Mouse (Mus musculus): ENCODE measurements around the gene Arid1b. TPM values are rescaled to one million over a fixed set of nuclear protein-coding genes. Genes with fewer than 3 reads are reported as not detected.

Arid1b gene
- polyA plus RNA-seq, 1 experiment = 9.1 TPM

GRCm38 (mm10) chr17:4947439-4947838 lies 46.7 kb upstream of the Arid1b start:
- Histone ChIP-seq H3K27me3 (ENCODE audit: control insufficient read depth, insufficient read depth, insufficient read length) (peaks cover 13% of the 10 kb centered on the region), H3K79me3 (ENCODE audit: low read depth) (no peaks in the 10 kb centered on the region), H3ac (ENCODE audit: control insufficient read depth, insufficient read length, low read depth) (no peak overlapping the region), H3K4me3 (ENCODE audit: insufficient read depth, poor library complexity, severe bottlenecking) (no peak overlapping the region), H3K79me2 (ENCODE audit: control insufficient read depth, insufficient read depth) (no peaks in the 10 kb centered on the region), H3K36me3 (ENCODE audit: control insufficient read depth, insufficient read depth) (no peaks in the 10 kb centered on the region)
- TF ChIP-seq USF1 (IDR thresholded peaks at IDR 0.05; ENCODE audit: low read depth) = no peak

GRCm38 (mm10) chr17:4948501-4948900 lies 45.6 kb upstream of the Arid1b start:
- Histone ChIP-seq H3ac (ENCODE audit: control insufficient read depth, insufficient read length, low read depth) (no peak overlapping the region), H3K36me3 (ENCODE audit: control insufficient read depth, insufficient read depth) (no peaks in the 10 kb centered on the region), H3K4me3 (ENCODE audit: insufficient read depth, poor library complexity, severe bottlenecking) (no peak overlapping the region), H3K79me2 (ENCODE audit: control insufficient read depth, insufficient read depth) (no peaks in the 10 kb centered on the region), H3K27me3 (ENCODE audit: control insufficient read depth, insufficient read depth, insufficient read length) (peaks cover 13% of the 10 kb centered on the region), H3K79me3 (ENCODE audit: low read depth) (no peaks in the 10 kb centered on the region)
- TF ChIP-seq USF1 (IDR thresholded peaks at IDR 0.05; ENCODE audit: low read depth) (no peak), MYOD1 (IDR thresholded peaks at IDR 0.05; ENCODE audit: control insufficient read depth, insufficient read length, low read depth) (no peak), MAX (IDR thresholded peaks at IDR 0.05) (no peak), MYOG (IDR thresholded peaks at IDR 0.05; ENCODE audit: control insufficient read depth, extremely low read depth, insufficient read length) (no peak), CEBPB (IDR thresholded peaks at IDR 0.05; ENCODE audit: low read depth) (no peak), FOSL1 (IDR thresholded peaks at IDR 0.05; ENCODE audit: insufficient read depth, low read length, poor library complexity, severe bottlenecking) (no peak), CTCF (IDR thresholded peaks at IDR 0.05; ENCODE audit: control insufficient read depth, insufficient read depth, insufficient read length) (no peak)

DNA sequence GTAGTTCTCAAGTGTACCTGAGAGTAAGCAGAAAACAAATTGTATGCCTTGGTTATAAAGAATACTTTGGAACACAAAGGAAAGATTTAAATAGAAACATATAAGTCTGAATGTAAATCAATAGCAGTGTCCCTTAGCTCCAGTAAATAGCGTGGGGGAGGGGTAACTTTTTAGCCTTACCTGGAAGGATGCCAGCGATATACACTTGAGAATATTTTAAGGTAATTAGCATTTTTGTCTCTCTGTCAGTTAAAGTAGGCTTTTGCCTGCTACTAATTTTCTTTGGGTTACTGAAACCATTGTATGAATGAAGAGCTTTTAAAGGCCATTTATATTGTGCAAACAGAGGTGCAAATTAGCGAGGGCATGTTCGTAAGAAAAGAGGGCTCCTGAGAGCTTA lies 39.7 kb upstream of the Arid1b start:
- no peak for TF ChIP-seq CEBPB (IDR thresholded peaks at IDR 0.05; ENCODE audit: low read depth)
- TF ChIP-seq USF1 (IDR thresholded peaks at IDR 0.05; ENCODE audit: low read depth) = no peak
- TF ChIP-seq CTCF (IDR thresholded peaks at IDR 0.05; ENCODE audit: control insufficient read depth, insufficient read depth, insufficient read length) = no peak
- TF ChIP-seq MYOD1 (IDR thresholded peaks at IDR 0.05; ENCODE audit: control insufficient read depth, insufficient read length, low read depth) = no peak
- TF ChIP-seq MYOG (IDR thresholded peaks at IDR 0.05; ENCODE audit: control insufficient read depth, extremely low read depth, insufficient read length) = no peak
- no peak for TF ChIP-seq FOSL1 (IDR thresholded peaks at IDR 0.05; ENCODE audit: insufficient read depth, low read length, poor library complexity, severe bottlenecking)
- no peak for TF ChIP-seq MAX (IDR thresholded peaks at IDR 0.05)
- Histone ChIP-seq H3ac (ENCODE audit: control insufficient read depth, insufficient read length, low read depth) (no peak overlapping the region), H3K36me3 (ENCODE audit: control insufficient read depth, insufficient read depth) (no peaks in the 10 kb centered on the region)

DNA sequence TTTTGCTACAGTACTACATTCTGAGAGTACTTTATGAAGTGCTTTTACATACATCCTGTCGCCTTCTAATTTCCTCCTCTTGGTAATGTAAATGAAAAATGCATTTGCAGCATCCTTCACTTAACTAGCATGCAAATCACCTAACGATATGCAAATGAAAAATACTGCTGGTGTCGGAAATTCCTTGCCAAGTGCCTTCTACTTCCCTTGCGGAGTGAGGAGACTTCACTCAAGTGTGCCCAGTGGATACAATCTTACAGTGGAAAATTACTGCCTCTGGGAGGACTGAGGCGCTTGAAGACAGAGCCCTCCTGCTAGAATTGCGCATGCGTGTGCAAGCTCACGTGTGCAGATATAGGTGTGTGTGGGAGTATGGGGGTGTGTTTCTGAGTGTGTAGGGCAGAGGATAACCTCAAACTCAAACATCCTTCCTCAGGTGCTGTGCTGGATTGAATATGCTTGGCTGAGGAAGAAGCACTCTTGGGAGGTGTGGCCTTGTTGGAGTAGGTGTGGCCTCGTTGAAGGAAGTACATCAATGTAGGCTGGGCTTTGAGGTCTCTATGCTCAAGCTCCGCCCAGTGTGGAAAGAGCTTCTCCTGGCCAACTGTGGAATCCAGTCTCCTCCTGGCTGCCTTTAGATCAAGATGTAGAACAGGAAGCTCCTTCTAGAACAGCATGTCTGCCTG lies 29.8 kb upstream of the Arid1b start:
- H3K79me2 ChIP-seq (ENCODE audit: control insufficient read depth, insufficient read depth) = no peaks in the 10 kb centered on the region
- peaks cover 7% of the 10 kb centered on the region for H3K27me3 ChIP-seq (ENCODE audit: control insufficient read depth, insufficient read depth, insufficient read length)
- no peak overlapping the region for H3ac ChIP-seq (ENCODE audit: control insufficient read depth, insufficient read length, low read depth)
- no peaks in the 10 kb centered on the region for H3K79me3 ChIP-seq (ENCODE audit: low read depth)
- TF ChIP-seq FOSL1 (IDR thresholded peaks at IDR 0.05; ENCODE audit: insufficient read depth, low read length, poor library complexity, severe bottlenecking) (no peak), CEBPB (IDR thresholded peaks at IDR 0.05; ENCODE audit: low read depth) (no peak), MYOD1 (IDR thresholded peaks at IDR 0.05; ENCODE audit: control insufficient read depth, insufficient read length, low read depth) (no peak), CTCF (IDR thresholded peaks at IDR 0.05; ENCODE audit: control insufficient read depth, insufficient read depth, insufficient read length) (no peak), USF1 (IDR thresholded peaks at IDR 0.05; ENCODE audit: low read depth) (no peak), MAX (IDR thresholded peaks at IDR 0.05) (no peak), MYOG (IDR thresholded peaks at IDR 0.05; ENCODE audit: control insufficient read depth, extremely low read depth, insufficient read length) (no peak)
- no peaks in the 10 kb centered on the region for H3K36me3 ChIP-seq (ENCODE audit: control insufficient read depth, insufficient read depth)
- H3K4me3 ChIP-seq (ENCODE audit: insufficient read depth, poor library complexity, severe bottlenecking) = no peak overlapping the region

More for the DNA sequence above, 39.7 kb upstream of the Arid1b start:
- no peaks in the 10 kb centered on the region for H3K27me3 ChIP-seq (ENCODE audit: control insufficient read depth, insufficient read depth, insufficient read length)
- no peak overlapping the region for H3K4me3 ChIP-seq (ENCODE audit: insufficient read depth, poor library complexity, severe bottlenecking)
- no peaks in the 10 kb centered on the region for H3K79me3 ChIP-seq (ENCODE audit: low read depth)
- H3K79me2 ChIP-seq (ENCODE audit: control insufficient read depth, insufficient read depth) = no peaks in the 10 kb centered on the region

DNA sequence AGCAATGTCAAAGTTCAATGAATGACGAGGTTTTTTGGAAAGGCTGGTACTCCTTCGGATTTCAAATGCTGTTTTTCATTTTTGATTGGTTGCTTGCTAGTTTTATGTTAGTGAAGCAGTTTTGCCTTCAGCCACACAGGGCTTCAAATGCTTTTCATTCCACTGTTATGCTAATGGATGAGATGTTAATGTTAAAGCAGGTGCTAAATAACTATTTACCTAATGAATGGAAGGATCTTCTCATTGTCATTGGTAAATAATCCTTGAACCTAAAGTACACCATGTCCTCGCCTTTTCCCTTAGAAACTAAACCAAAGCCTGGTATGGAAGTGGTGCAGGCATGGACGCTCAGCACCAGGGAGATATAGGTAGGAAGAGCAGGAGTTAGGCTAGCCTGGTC lies 26.9 kb upstream of the Arid1b start:
- H3K36me3 ChIP-seq (ENCODE audit: control insufficient read depth, insufficient read depth) = no peaks in the 10 kb centered on the region
- no peak for TF ChIP-seq CEBPB (IDR thresholded peaks at IDR 0.05; ENCODE audit: low read depth)
- no peak for TF ChIP-seq MYOD1 (IDR thresholded peaks at IDR 0.05; ENCODE audit: control insufficient read depth, insufficient read length, low read depth)
- no peak for TF ChIP-seq CTCF (IDR thresholded peaks at IDR 0.05; ENCODE audit: control insufficient read depth, insufficient read depth, insufficient read length)
- no peak for TF ChIP-seq MYOG (IDR thresholded peaks at IDR 0.05; ENCODE audit: control insufficient read depth, extremely low read depth, insufficient read length)
- TF ChIP-seq MAX (IDR thresholded peaks at IDR 0.05) = no peak
- no peak for TF ChIP-seq USF1 (IDR thresholded peaks at IDR 0.05; ENCODE audit: low read depth)
- no peak for TF ChIP-seq FOSL1 (IDR thresholded peaks at IDR 0.05; ENCODE audit: insufficient read depth, low read length, poor library complexity, severe bottlenecking)
- no peaks in the 10 kb centered on the region for H3K79me3 ChIP-seq (ENCODE audit: low read depth)
- H3K79me2 ChIP-seq (ENCODE audit: control insufficient read depth, insufficient read depth) = no peaks in the 10 kb centered on the region
- no peak overlapping the region for H3K4me3 ChIP-seq (ENCODE audit: insufficient read depth, poor library complexity, severe bottlenecking)
- H3ac ChIP-seq (ENCODE audit: control insufficient read depth, insufficient read length, low read depth) = no peak overlapping the region
- peaks cover 3% of the 10 kb centered on the region for H3K27me3 ChIP-seq (ENCODE audit: control insufficient read depth, insufficient read depth, insufficient read length)

GRCm38 (mm10) chr17:4968035-4968434 lies 26.1 kb upstream of the Arid1b start:
- H3K36me3 ChIP-seq (ENCODE audit: control insufficient read depth, insufficient read depth) = no peaks in the 10 kb centered on the region
- peaks cover 3% of the 10 kb centered on the region for H3K27me3 ChIP-seq (ENCODE audit: control insufficient read depth, insufficient read depth, insufficient read length)
- TF ChIP-seq CTCF (IDR thresholded peaks at IDR 0.05; ENCODE audit: control insufficient read depth, insufficient read depth, insufficient read length) (no peak), FOSL1 (IDR thresholded peaks at IDR 0.05; ENCODE audit: insufficient read depth, low read length, poor library complexity, severe bottlenecking) (no peak), MYOG (IDR thresholded peaks at IDR 0.05; ENCODE audit: control insufficient read depth, extremely low read depth, insufficient read length) (no peak), MAX (IDR thresholded peaks at IDR 0.05) (no peak), MYOD1 (IDR thresholded peaks at IDR 0.05; ENCODE audit: control insufficient read depth, insufficient read length, low read depth) (no peak)
- no peak overlapping the region for H3ac ChIP-seq (ENCODE audit: control insufficient read depth, insufficient read length, low read depth)
- H3K4me3 ChIP-seq (ENCODE audit: insufficient read depth, poor library complexity, severe bottlenecking) = no peak overlapping the region
- no peaks in the 10 kb centered on the region for H3K79me3 ChIP-seq (ENCODE audit: low read depth)
- no peaks in the 10 kb centered on the region for H3K79me2 ChIP-seq (ENCODE audit: control insufficient read depth, insufficient read depth)
